Mouse (Mus musculus) gastrocnemius, postnatal 4 days (tissue): ENCODE results near the gene Hist1h4h. TPM values are rescaled to one million over a fixed set of nuclear protein-coding genes. Genes with fewer than 3 reads are reported as not detected.

Experiments used
- DNase-seq, 2 experiments: peaks; one replicate each; pipeline ENCODE4 v3.0.0; 2021 to 2022; ENCODE audit warnings: low spot score in 2 of 2, mixed read lengths in 2 of 2
- total RNA-seq, 2 experiments: library from RNA; stranded (reverse); gene quantifications; 2 replicates each; pipeline ENCODE4 v1.2.3; 2021

Hist1h4h gene
- total RNA-seq, 2 experiments from 2014 or later: 761 to 939 TPM

- no peak for DNase-seq
These were observed 23.9 kb upstream of the Hist1h4h start for GRCm38 (mm10) chr13:23506819-23507515.

- DNase-seq: no peak
These were observed 20.7 kb upstream of the Hist1h4h start for GRCm38 (mm10) chr13:23510127-23510526.

- no peak for DNase-seq
These were observed 17.3 kb upstream of the Hist1h4h start for GRCm38 (mm10) chr13:23513517-23513916.

- DNase-seq: no peak
These were observed 15.6 kb upstream of the Hist1h4h start for GRCm38 (mm10) chr13:23515281-23515680.

GRCm38 (mm10) chr13:23515826-23516620 is 14.8 kb upstream of the Hist1h4h start:
- no peak for DNase-seq

GRCm38 (mm10) chr13:23516822-23517602 is 13.8 kb upstream of the Hist1h4h start:
- peak; percentile 43 to 61 for DNase-seq

- peak; percentile 49 to 75 for DNase-seq
These were observed 13.1 kb upstream of the Hist1h4h start for GRCm38 (mm10) chr13:23517603-23518294.

GRCm38 (mm10) chr13:23518295-23518603 is 12.6 kb upstream of the Hist1h4h start:
- DNase-seq: no peak

GRCm38 (mm10) chr13:23518885-23519284 is 12.0 kb upstream of the Hist1h4h start:
- DNase-seq: peak; percentile 32 to 51

- DNase-seq: peak; percentile 39 to 47
These were observed 11.4 kb upstream of the Hist1h4h start for GRCm38 (mm10) chr13:23519416-23519815.

- DNase-seq: peak in 1 of 2 experiments; percentile 55
These were observed 9.1 kb upstream of the Hist1h4h start for GRCm38 (mm10) chr13:23521703-23522102.

GRCm38 (mm10) chr13:23523976-23524375 is 6.9 kb upstream of the Hist1h4h start:
- DNase-seq: no peak

GRCm38 (mm10) chr13:23524654-23525053 is 6.2 kb upstream of the Hist1h4h start:
- peak; percentile 57 to 75 for DNase-seq

- no peak for DNase-seq
These were observed 4.9 kb upstream of the Hist1h4h start for GRCm38 (mm10) chr13:23525901-23526300.

- peak; percentile 82 for DNase-seq
These were observed 4.5 kb upstream of the Hist1h4h start for GRCm38 (mm10) chr13:23526312-23526711.

GRCm38 (mm10) chr13:23529005-23529404 is 1.8 kb upstream of the Hist1h4h start:
- no peak for DNase-seq

- DNase-seq: no peak
These were observed 1.2 kb upstream of the Hist1h4h start for GRCm38 (mm10) chr13:23529480-23530165.

- peak in 1 of 2 experiments; percentile 54 for DNase-seq
These were observed 509 bp upstream of the Hist1h4h start for GRCm38 (mm10) chr13:23530181-23530900.

- no peak for DNase-seq
These were observed 1.6 kb downstream of the Hist1h4h start for GRCm38 (mm10) chr13:23532262-23533075.
